Mouse (Mus musculus) limb, embryonic 15.5 days (tissue): ENCODE measurements at regions not wholly inside any gene's neighbourhood (a gene's known extent, or its start where the extent isn't known, plus 50 kb on each side); places are given as distances from the start of the nearest gene placed in this dataset.
"Not testable (repeated sequence)": the region's sequence is repeated elsewhere in the genome, so short reads cannot be mapped to it uniquely, and the experiment has no call there.

Source experiments
- ATAC-seq: fragments of 200-750 bp; cut with Nextera tagmentation; 2 replicates; pipeline ENCODE4 v1.8.0; 2017; ENCODE audit warnings: low read depth, moderate TSS enrichment; ENCODE audit not compliant: insufficient number of reproducible peaks, low FRiP score, low TSS enrichment
- H3K27ac ChIP-seq: fragments of 300-500 bp; sonication (generic); 2 replicates; pipeline ENCODE4 v1.5.1; 2015; ENCODE audit warnings: moderate library complexity, mild to moderate bottlenecking, inconsistent platforms
- H3K27me3 ChIP-seq: fragments of 300-500 bp; sonication (generic); 2 replicates; pipeline ENCODE4 v1.6.1; 2015; ENCODE audit warnings: inconsistent platforms
- H3K36me3 ChIP-seq: fragments of 300-500 bp; sonication (generic); 2 replicates; pipeline ENCODE4 v1.6.1; 2015; ENCODE audit warnings: inconsistent platforms
- H3K4me1 ChIP-seq: fragments of 300-500 bp; sonication (generic); 2 replicates; pipeline ENCODE4 v1.6.1; 2015; ENCODE audit warnings: inconsistent platforms
- H3K4me2 ChIP-seq: fragments of 300-500 bp; sonication (generic); 2 replicates; pipeline ENCODE4 v1.6.1; 2015; ENCODE audit warnings: mild to moderate bottlenecking, inconsistent platforms
- H3K4me3 ChIP-seq: fragments of 300-500 bp; sonication (generic); 2 replicates; pipeline ENCODE4 v1.5.1; 2015; ENCODE audit warnings: mild to moderate bottlenecking, inconsistent platforms
- H3K9ac ChIP-seq: fragments of 300-500 bp; sonication (generic); 2 replicates; pipeline ENCODE4 v1.6.1; 2015; ENCODE audit warnings: inconsistent platforms
- H3K9me3 ChIP-seq: fragments of 300-500 bp; sonication (generic); 2 replicates; pipeline ENCODE4 v1.6.1; 2016; ENCODE audit warnings: inconsistent platforms
- WGBS: fragments of 180-500 bp; shearing (Covaris S2); methylation state at CpG from one replicate; pipeline ENCODE4 v1.1.7; 2015; 5-methylcytosine and 5-hydroxymethylcytosine counted together

DNA sequence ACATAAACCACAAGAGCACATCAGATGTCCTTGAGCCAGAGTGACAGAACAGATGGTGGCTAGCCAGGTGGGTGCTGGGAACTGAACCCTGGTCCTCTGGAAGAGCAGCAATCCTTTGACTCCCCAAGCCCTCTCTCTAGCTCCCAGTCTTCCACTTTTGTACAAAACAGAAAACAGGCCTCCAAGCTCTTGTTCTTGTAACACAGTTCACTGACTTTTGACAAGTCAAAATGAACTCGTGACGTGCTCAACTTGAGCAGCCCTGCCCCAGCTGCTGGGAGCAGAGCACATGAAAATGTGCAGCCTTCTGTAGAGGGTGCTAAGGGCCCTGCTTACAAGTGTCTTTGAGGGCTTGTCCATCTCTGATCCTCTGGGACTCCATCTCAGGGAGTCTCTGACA lies 457.8 kb upstream of the Cdh5 start:
- no peaks in the 10 kb centered on the region for H3K36me3 ChIP-seq
- ATAC-seq = no peak
- no peak overlapping the region for H3K9ac ChIP-seq
- no peak overlapping the region for H3K27ac ChIP-seq
- H3K9me3 ChIP-seq = no peaks in the 10 kb centered on the region
- 86% methylated on average over 2 of the region's 2 CpGs for WGBS
- H3K4me1 ChIP-seq = no peaks in the 10 kb centered on the region
- H3K27me3 ChIP-seq = no peaks in the 10 kb centered on the region
- no peak overlapping the region for H3K4me3 ChIP-seq
- H3K4me2 ChIP-seq = no peak overlapping the region

DNA sequence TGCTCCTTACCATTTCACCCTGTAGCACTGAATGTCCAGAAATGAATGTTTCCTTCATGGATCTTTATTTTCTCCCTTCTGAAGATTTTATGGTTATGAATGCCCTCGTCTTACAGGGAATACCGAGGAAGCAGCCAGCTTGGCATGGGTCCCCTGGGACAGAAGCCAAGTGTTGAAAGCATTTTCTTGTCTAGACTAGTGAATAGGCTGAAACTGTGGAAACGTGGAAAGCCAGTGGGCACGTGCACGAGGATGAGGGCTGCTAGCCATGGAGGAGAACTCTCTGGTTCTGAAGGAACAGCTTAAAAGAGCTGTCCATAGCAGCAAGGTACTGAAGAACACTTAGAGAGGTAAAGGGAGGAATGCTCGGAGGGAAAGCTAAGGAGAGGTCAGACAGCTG lies 457.3 kb upstream of the Cdh5 start:
- no peaks in the 10 kb centered on the region for H3K27me3 ChIP-seq
- H3K9ac ChIP-seq = no peak overlapping the region
- H3K36me3 ChIP-seq = no peaks in the 10 kb centered on the region
- ATAC-seq = no peak
- no peak overlapping the region for H3K27ac ChIP-seq
- H3K9me3 ChIP-seq = no peaks in the 10 kb centered on the region
- no peaks in the 10 kb centered on the region for H3K4me1 ChIP-seq
- WGBS = 37% methylated on average over 6 of the region's 6 CpGs
- H3K4me2 ChIP-seq = no peak overlapping the region
- H3K4me3 ChIP-seq = no peak overlapping the region

DNA sequence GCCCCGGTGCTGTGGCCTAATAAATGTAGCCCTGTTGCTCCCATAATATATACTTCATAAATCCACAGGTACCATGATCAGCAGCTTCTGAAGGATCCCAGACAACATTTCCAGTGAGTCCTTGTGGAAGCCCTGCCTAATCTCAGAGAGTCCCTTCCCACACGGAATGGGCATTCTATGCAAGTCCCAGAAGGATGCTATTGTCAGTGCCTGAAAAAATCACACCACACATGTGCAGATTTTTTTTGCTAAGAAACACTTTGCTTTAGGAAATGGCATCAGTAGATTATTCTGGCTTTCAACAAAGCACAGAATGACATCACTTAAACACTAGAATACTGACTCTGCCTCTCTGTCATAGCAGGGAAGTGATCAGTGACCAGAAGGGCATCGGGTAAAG lies 456.6 kb upstream of the Cdh5 start:
- Histone ChIP-seq H3K4me2 (no peak overlapping the region), H3K4me1 (no peaks in the 10 kb centered on the region), H3K27ac (no peak overlapping the region), H3K27me3 (no peaks in the 10 kb centered on the region), H3K9ac (no peak overlapping the region), H3K4me3 (no peak overlapping the region), H3K36me3 (no peaks in the 10 kb centered on the region), H3K9me3 (no peaks in the 10 kb centered on the region)
- no peak for ATAC-seq
- WGBS = 76% methylated on average over 3 of the region's 3 CpGs

DNA sequence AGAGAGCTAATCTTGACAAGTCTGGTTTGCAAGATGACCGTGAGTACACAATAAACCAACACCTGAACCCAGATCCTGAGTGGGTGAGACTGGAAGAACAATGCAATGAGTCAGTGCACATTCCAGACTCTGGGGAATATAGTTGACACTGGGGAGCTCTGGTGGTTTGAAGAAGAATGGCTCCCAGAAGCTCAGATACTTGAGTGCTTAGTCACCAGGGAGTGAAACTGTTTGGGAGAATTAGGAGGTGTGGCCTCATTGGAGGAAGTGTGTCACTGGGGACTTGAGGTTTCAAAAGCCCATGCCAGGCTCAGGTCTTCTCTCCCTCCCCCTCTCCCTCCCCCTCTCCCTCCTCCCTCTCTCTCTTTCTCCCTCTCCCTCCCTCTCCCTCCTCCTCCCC lies 436.6 kb upstream of the Cdh5 start:
- no peaks in the 10 kb centered on the region for H3K4me1 ChIP-seq
- H3K9ac ChIP-seq = no peak overlapping the region
- no peaks in the 10 kb centered on the region for H3K36me3 ChIP-seq
- no peak for ATAC-seq
- H3K27me3 ChIP-seq = no peaks in the 10 kb centered on the region
- WGBS = 92% methylated on average over 1 of the region's 1 CpGs
- no peak overlapping the region for H3K4me2 ChIP-seq
- no peak overlapping the region for H3K4me3 ChIP-seq
- no peak overlapping the region for H3K27ac ChIP-seq
- H3K9me3 ChIP-seq = no peaks in the 10 kb centered on the region

DNA sequence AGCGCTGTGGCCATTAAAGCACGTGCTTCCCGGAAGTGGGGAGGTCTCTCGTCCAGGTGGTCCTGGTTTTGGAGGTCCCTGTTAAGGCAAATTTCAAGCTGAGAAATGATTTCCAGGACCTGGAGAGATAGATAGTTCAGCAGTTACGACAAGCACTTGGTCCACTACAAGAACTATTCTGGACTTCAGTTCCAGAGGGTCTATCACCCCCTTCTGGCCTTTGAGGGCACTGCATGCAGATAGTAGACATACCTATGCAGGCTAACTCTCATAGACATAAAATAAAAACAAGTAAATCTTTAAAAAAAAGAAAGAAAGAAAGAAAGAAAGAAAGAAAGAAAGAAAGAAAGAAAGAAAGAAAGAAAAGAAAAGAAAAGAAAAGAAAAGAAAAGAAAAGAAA lies 415.2 kb upstream of the Cdh5 start:
- not testable (repeated sequence) for H3K4me3 ChIP-seq, H3K27ac ChIP-seq, H3K9me3 ChIP-seq, H3K4me2 ChIP-seq, H3K9ac ChIP-seq, ATAC-seq, H3K4me1 ChIP-seq, H3K36me3 ChIP-seq, H3K27me3 ChIP-seq
- 80% methylated on average over 5 of the region's 5 CpGs for WGBS

DNA sequence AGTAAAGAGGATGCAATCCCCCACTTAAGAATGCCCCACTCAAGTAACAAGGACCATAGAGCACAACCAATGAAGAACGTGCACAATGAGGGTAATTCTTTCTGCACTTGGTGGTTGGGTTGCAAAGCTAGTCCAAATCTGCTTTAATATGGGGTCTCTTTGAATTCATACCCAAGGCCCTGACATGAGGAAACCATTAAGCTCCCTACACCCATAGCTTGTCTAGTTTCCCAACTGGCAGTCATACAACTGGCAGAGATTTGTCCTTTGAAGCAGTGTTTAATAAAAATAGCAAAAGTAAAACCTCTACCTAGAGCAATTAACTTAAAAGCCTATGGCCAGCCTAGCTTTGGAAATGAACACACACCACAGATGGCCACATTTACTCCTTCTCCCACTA lies 411.0 kb upstream of the Cdh5 start:
- WGBS = 42% methylated on average over 1 of the region's 1 CpGs
- peak; percentile 68 for ATAC-seq

DNA sequence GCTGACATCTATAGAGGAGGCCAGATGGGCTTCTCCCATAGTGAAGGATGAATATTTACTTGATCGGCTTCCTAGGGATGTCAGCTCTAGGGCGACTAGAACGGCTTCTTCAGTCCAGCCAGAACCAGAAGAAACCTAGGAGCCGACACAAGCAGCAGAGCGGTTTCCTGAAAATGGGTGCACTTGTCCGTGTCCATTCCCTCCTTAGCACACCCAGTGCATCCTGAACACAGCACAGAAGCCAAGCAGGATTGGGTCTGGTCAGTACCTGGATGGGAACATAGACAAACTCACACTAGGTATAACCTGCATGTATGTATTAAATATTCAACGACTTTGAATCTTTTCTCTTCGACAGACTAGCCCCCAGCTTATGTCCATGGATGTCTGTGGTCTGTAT lies 407.9 kb upstream of the Cdh5 start:
- Histone ChIP-seq H3K4me3 (no peak overlapping the region), H3K27ac (no peak overlapping the region), H3K9me3 (no peaks in the 10 kb centered on the region), H3K36me3 (no peaks in the 10 kb centered on the region), H3K4me2 (no peak overlapping the region), H3K9ac (no peak overlapping the region), H3K27me3 (no peaks in the 10 kb centered on the region), H3K4me1 (peaks cover 15% of the 10 kb centered on the region)
- 95% methylated on average over 8 of the region's 8 CpGs for WGBS
- no peak for ATAC-seq

More for the DNA sequence above, 411.0 kb upstream of the Cdh5 start:
- H3K27ac ChIP-seq = peak overlapping the region; percentile 77
- H3K9me3 ChIP-seq = no peaks in the 10 kb centered on the region
- no peak overlapping the region for H3K4me3 ChIP-seq
- H3K4me1 ChIP-seq = peaks cover 15% of the 10 kb centered on the region
- no peaks in the 10 kb centered on the region for H3K36me3 ChIP-seq
- no peaks in the 10 kb centered on the region for H3K27me3 ChIP-seq
- no peak overlapping the region for H3K9ac ChIP-seq
- H3K4me2 ChIP-seq = no peak overlapping the region

DNA sequence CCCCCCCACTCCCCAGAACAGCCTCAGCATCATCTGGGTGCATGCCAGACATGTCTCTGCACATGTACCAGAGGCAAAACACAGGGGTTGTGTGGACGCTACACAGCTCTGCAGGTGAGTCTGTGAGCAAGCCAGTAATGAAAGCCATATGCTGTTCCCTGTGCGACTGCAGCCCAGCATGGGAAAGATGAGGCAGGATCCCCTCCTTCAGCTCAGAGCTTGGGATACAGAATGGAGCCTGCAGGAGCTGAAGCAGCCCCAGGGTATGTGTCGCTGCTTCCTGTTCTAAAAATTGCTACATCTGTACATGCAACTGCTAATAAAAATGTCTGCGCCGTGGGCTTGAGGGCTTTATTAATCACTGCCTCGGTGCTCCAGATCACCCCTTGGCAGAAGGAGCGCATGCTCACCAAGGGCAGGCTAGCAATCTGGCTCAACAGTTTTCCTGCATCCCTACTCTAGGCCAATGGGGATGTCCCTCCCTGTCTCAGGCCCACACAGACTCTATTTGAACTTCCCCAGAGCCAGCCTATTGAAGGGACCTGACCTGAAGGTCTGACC lies 407.0 kb upstream of the Cdh5 start:
- H3K36me3 ChIP-seq = no peaks in the 10 kb centered on the region
- H3K4me3 ChIP-seq = no peak overlapping the region
- peaks cover 15% of the 10 kb centered on the region for H3K4me1 ChIP-seq
- H3K27ac ChIP-seq = no peak overlapping the region
- WGBS = 22% methylated on average over 7 of the region's 7 CpGs
- no peaks in the 10 kb centered on the region for H3K9me3 ChIP-seq
- ATAC-seq = no peak
- no peak overlapping the region for H3K9ac ChIP-seq
- no peak overlapping the region for H3K4me2 ChIP-seq
- no peaks in the 10 kb centered on the region for H3K27me3 ChIP-seq

DNA sequence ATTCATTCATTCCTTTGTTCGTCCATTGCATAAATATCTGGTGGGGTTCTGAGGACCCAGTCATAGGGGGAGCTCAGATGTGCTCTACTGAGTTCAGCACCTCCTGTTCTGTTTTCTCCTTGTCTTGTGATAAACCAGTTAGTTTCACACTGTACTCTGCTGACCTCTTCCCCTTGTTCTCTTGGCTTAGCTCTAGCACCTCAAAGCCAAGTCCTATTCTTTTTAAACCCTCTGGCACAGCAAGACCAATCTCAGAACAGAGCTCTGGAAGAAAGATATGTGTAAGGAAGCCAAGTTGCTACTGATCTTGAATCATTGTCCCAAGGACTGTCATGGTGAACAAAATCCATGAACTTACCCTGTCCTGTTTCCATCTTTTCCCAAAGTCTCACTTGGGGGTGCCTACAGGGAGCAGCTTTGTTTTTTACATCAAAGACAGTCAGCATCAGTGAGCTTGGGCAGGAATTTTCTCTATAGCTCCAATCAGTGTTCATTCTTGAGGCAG lies 402.4 kb upstream of the Cdh5 start:
- Histone ChIP-seq H3K9me3 (no peaks in the 10 kb centered on the region), H3K27ac (no peak overlapping the region), H3K27me3 (no peaks in the 10 kb centered on the region), H3K4me2 (no peak overlapping the region), H3K36me3 (no peaks in the 10 kb centered on the region), H3K4me3 (no peak overlapping the region), H3K9ac (no peak overlapping the region), H3K4me1 (peaks cover 7% of the 10 kb centered on the region; the same call in 1 of the 2 replicates)
- 94% methylated on average over 1 of the region's 1 CpGs for WGBS
- no peak for ATAC-seq

DNA sequence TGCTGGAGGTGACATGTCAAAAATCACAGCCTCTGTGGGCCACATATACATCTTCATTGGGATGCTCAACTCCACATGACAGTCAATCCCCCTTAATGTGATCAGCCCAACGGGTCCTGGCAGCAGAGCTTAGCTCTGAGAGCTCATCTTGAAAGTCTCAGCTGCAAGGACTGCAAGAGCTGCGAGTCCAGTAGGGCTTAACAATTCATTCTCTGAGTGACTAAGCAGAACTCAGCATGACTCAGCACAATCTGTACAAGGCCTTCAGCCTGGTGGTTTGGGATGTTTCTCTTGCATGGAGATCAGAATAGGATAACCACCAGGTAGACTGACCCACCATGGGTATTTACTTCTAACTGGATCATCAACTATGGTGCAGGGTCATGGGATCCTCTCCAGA lies 399.2 kb upstream of the Cdh5 start:
- H3K4me3 ChIP-seq = no peak overlapping the region
- H3K4me1 ChIP-seq = no peaks in the 10 kb centered on the region
- H3K27ac ChIP-seq = no peak overlapping the region
- H3K27me3 ChIP-seq = no peaks in the 10 kb centered on the region
- WGBS = 78% methylated on average over 2 of the region's 2 CpGs
- no peak for ATAC-seq
- H3K9ac ChIP-seq = no peak overlapping the region
- no peaks in the 10 kb centered on the region for H3K9me3 ChIP-seq
- no peak overlapping the region for H3K4me2 ChIP-seq
- no peaks in the 10 kb centered on the region for H3K36me3 ChIP-seq

DNA sequence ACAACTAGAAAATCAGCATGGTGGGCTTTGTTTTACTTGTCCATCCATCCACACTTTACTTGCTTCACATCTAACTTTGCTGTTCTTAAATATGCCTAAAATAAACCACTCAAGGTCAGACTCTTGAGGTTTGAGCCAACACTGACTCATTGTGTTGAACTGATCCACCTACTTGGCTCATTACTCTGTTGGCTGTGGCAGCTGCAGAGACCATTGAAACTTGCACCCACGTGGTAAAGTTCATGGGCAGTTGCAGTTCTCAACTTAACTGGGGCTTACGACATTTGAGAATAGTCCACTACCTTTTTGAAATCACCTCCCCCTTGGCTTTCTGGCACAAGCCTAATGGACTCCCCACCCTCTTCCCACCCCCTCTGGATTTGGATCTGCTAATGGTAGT lies 395.3 kb upstream of the Cdh5 start:
- Histone ChIP-seq H3K4me2 (no peak overlapping the region), H3K4me3 (no peak overlapping the region), H3K4me1 (no peaks in the 10 kb centered on the region), H3K9me3 (no peaks in the 10 kb centered on the region), H3K36me3 (no peaks in the 10 kb centered on the region), H3K9ac (no peak overlapping the region), H3K27me3 (no peaks in the 10 kb centered on the region), H3K27ac (no peak overlapping the region)
- 67% methylated on average over 2 of the region's 2 CpGs for WGBS
- no peak for ATAC-seq

DNA sequence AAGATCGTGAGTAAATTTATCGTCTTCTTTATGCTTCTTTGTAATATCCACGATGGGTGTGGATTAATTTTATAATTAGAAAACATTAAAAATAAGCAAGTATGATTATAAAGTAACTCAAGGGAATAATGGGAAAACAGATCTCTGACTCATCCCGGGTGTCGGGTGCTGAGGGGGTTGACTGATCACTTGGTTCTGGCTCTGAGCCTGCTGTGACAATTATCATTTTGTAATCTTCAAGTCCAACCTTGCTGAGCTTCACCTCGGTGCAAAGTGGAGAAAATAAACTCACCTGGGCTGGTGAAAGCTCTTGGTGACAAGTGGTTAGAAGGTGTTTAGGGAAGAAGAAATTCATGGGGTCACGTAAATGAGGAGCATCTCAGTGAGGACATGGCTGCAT lies 390.6 kb upstream of the Cdh5 start:
- not testable (repeated sequence) for H3K36me3 ChIP-seq, H3K4me2 ChIP-seq, H3K27me3 ChIP-seq, H3K27ac ChIP-seq, ATAC-seq, H3K9me3 ChIP-seq, H3K4me1 ChIP-seq, H3K4me3 ChIP-seq, H3K9ac ChIP-seq
- 87% methylated on average over 7 of the region's 7 CpGs for WGBS

DNA sequence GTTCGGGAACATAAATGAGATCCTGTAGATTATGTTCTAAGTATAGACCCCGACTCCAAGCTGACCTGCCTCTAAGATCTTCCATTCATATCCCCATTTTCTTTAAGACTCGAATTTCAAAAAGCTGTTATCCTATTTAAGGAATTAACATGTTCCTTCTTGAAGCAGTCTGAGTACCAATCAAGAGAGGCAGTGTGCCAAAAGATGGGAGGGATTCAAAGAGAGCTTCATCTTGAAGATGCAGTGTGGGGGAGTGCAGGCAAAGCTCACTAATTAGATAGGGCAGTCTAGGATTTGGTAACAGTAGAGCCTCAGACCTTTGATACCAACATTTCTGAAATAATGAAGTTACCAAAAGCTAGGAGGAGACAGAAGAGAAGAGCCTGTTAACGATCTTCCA lies 383.7 kb upstream of the Cdh5 start:
- H3K4me1 ChIP-seq = no peaks in the 10 kb centered on the region
- WGBS = 79% methylated on average over 4 of the region's 4 CpGs
- no peak overlapping the region for H3K4me2 ChIP-seq
- no peaks in the 10 kb centered on the region for H3K36me3 ChIP-seq
- no peak overlapping the region for H3K4me3 ChIP-seq
- H3K9me3 ChIP-seq = no peaks in the 10 kb centered on the region
- no peak overlapping the region for H3K27ac ChIP-seq
- H3K9ac ChIP-seq = no peak overlapping the region
- no peak for ATAC-seq
- H3K27me3 ChIP-seq = no peaks in the 10 kb centered on the region
